Mouse (Mus musculus) CH12.LX (cell line): ENCODE data around the gene Rps24. TPM values are rescaled to one million over a fixed set of nuclear protein-coding genes. Genes with fewer than 3 reads are reported as not detected.

Experiments used
- DNase-seq: peaks from one replicate; pipeline ENCODE4 v3.0.0-alpha.2; 2013; ENCODE audit errors: extremely low read depth
- H3K27ac ChIP-seq: 2 replicates; pipeline ENCODE4 v1.5.1; 2012; ENCODE audit warnings: low read depth, mild to moderate bottlenecking, control low read depth, moderate library complexity; ENCODE audit not compliant: insufficient read depth
- H3K27me3 ChIP-seq: replicated peaks from 2 replicates; pipeline ENCODE3; 2012; ENCODE audit warnings: inconsistent platforms
- H3K36me3 ChIP-seq, 2 experiments: replicated peaks in 1 of 2; 2 replicates each; pipeline versions ENCODE3 to v1.6.1; 2012; ENCODE audit warnings: inconsistent platforms in 1 of 2, low read length in 1 of 2, mild to moderate bottlenecking in 1 of 2, mixed read lengths in 1 of 2, moderate library complexity in 1 of 2; ENCODE audit not compliant: control insufficient read depth in 1 of 2, insufficient read depth in 1 of 2
- H3K4me1 ChIP-seq, 2 experiments: 2 replicates each; pipeline ENCODE4 v1.6.1; 2012; ENCODE audit warnings: inconsistent platforms in 1 of 2, moderate library complexity in 1 of 2; ENCODE audit not compliant: insufficient read depth in 2 of 2, control insufficient read depth in 1 of 2
- H3K4me2 ChIP-seq: 2 replicates; pipeline ENCODE4 v1.6.1; 2012; ENCODE audit warnings: low read depth, mild to moderate bottlenecking, control low read depth; ENCODE audit not compliant: poor library complexity, insufficient read depth, severe bottlenecking
- H3K4me3 ChIP-seq, 3 experiments: fragments of 150-350 bp in 1 of 3; sonication (generic) in 1 of 3; replicated peaks in 1 of 3; 2 replicates each; pipeline versions ENCODE3 to v1.5.1; 2011 to 2012; ENCODE audit warnings: low read depth in 2 of 3, low read length in 2 of 3, mild to moderate bottlenecking in 2 of 3, moderate library complexity in 2 of 3, control low read depth in 1 of 3, improper control_type of control experiment in 1 of 3, inconsistent platforms in 1 of 3, mixed read lengths in 1 of 3; ENCODE audit not compliant: poor library complexity in 1 of 3
- H3K79me2 ChIP-seq: replicated peaks from 2 replicates; pipeline ENCODE4 v1.6.1; 2012; ENCODE audit warnings: mild to moderate bottlenecking, moderate library complexity; ENCODE audit not compliant: control insufficient read depth, poor library complexity, insufficient read depth, severe bottlenecking; ENCODE audit errors: extremely low read depth
- H3K9ac ChIP-seq: 2 replicates; pipeline ENCODE4 v1.6.1; 2012; ENCODE audit warnings: low read depth, mild to moderate bottlenecking, control low read depth, moderate library complexity; ENCODE audit not compliant: insufficient read depth
- H3K9me3 ChIP-seq: replicated peaks from 2 replicates; pipeline ENCODE3; 2012; ENCODE audit warnings: low read length, inconsistent platforms, mixed read lengths
- BHLHE40 ChIP-seq: IDR thresholded peaks from 2 replicates; pipeline ENCODE4 v1.6.1; 2011; ENCODE audit warnings: mild to moderate bottlenecking, low read depth, low read length, improper control_type of control experiment
- CHD1 ChIP-seq: IDR thresholded peaks from 2 replicates; pipeline ENCODE4 v1.6.1; 2012; ENCODE audit warnings: low read depth, low read length, improper control_type of control experiment, inconsistent platforms
- E2F4 ChIP-seq: IDR thresholded peaks from 2 replicates; pipeline ENCODE4 v1.6.1; 2011; ENCODE audit warnings: low read depth, low read length, improper control_type of control experiment; ENCODE audit not compliant: insufficient replicate concordance
- IRF4 ChIP-seq: IDR thresholded peaks from 2 replicates; pipeline ENCODE4 v1.6.1; 2014; ENCODE audit warnings: low read depth, mild to moderate bottlenecking, inconsistent platforms, low read length, improper control_type of control experiment
- JUN ChIP-seq: IDR thresholded peaks from 2 replicates; pipeline ENCODE4 v1.6.1; 2011; ENCODE audit warnings: low read depth, mild to moderate bottlenecking, low read length, improper control_type of control experiment, moderate library complexity; ENCODE audit not compliant: insufficient read depth
- JUND ChIP-seq: conservative IDR thresholded peaks from 2 replicates; pipeline ENCODE4 v1.6.1; 2011; ENCODE audit warnings: low read depth, low read length, improper control_type of control experiment
- KAT2A ChIP-seq: IDR thresholded peaks from 2 replicates; pipeline ENCODE4 v1.6.1; 2012; ENCODE audit warnings: low read length, improper control_type of control experiment, inconsistent platforms; ENCODE audit not compliant: insufficient replicate concordance
- MAX ChIP-seq: IDR thresholded peaks from 2 replicates; pipeline ENCODE4 v1.6.1; 2011; ENCODE audit warnings: low read length, improper control_type of control experiment
- MXI1 ChIP-seq: IDR thresholded peaks from 2 replicates; pipeline ENCODE4 v1.6.1; 2011; ENCODE audit warnings: mild to moderate bottlenecking, low read depth, low read length, improper control_type of control experiment
- POLR2A ChIP-seq: IDR thresholded peaks from 2 replicates; pipeline ENCODE4 v1.6.1; 2011; ENCODE audit warnings: low read depth, mild to moderate bottlenecking, improper control_type of control experiment, low read length
- POLR2AphosphoS2 ChIP-seq: IDR thresholded peaks from 2 replicates; pipeline ENCODE4 v1.6.1; 2011; ENCODE audit warnings: low read depth, low read length, improper control_type of control experiment
- RCOR1 ChIP-seq: conservative IDR thresholded peaks from 2 replicates; pipeline ENCODE4 v1.6.1; 2012; ENCODE audit warnings: low read depth, mild to moderate bottlenecking, inconsistent platforms, low read length, improper control_type of control experiment
- TBP ChIP-seq: conservative IDR thresholded peaks from 2 replicates; pipeline ENCODE4 v1.6.1; 2011; ENCODE audit warnings: low read depth, low read length, improper control_type of control experiment
- TCF12 ChIP-seq: IDR thresholded peaks from 2 replicates; pipeline ENCODE4 v1.6.1; 2014; ENCODE audit warnings: low read depth, mild to moderate bottlenecking, inconsistent platforms, low read length, improper control_type of control experiment
- USF2 ChIP-seq: conservative IDR thresholded peaks from 2 replicates; pipeline ENCODE4 v1.6.1; 2011; ENCODE audit warnings: low read depth, low read length, improper control_type of control experiment
- ZKSCAN1 ChIP-seq: IDR thresholded peaks from 2 replicates; pipeline ENCODE4 v1.6.1; 2012; ENCODE audit warnings: low read depth, inconsistent platforms, low read length, improper control_type of control experiment, borderline replicate concordance
- ZMIZ1 ChIP-seq: IDR thresholded peaks from 2 replicates; pipeline ENCODE4 v1.6.1; 2012; ENCODE audit warnings: low read depth, mild to moderate bottlenecking, inconsistent platforms, low read length, improper control_type of control experiment
- dilution Hi-C: fragments of 300-500 bp; cut with MboI; formaldehyde crosslinking; loops from 2 replicates; pipeline ENCODE4 v1.14.3; 2020; ENCODE audit warnings: low sequenced_read_pairs; ENCODE audit not compliant: extremely low pct_unique_long_range_greater_than_20kb, extremely low pct_ligation_motif_present
- in situ Hi-C: fragments of 300-500 bp; cut with MboI; formaldehyde crosslinking; loops from 3 replicates; pipeline ENCODE4 v1.14.3; 2019; ENCODE audit warnings: low sequenced_read_pairs, low pct_ligation_motif_present, low pct_unique_long_range_greater_than_20kb, mixed read lengths
- polyA plus RNA-seq: library from polyadenylated mRNA; unstranded; fragments of >175 nt; gene quantifications from 2 replicates; pipeline ENCODE4 v1.2.1, GENCODE M21; 2012; ENCODE audit warnings: low read depth; ENCODE audit not compliant: insufficient read length
- total RNA-seq, 2 experiments: library from RNA; depleted of rRNA; stranded (reverse); fragments of 300-350 nt in 1 of 2; fragments of >200 nt in 1 of 2; gene quantifications; 2 replicates each; pipeline ENCODE4 v1.2.3; 2012 to 2014

Gene Rps24
- total and polyA plus RNA-seq, 3 experiments: 2,823 to 7,430 (median 3,420) TPM

GRCm38 (mm10) chr14:24500845-24501186, 13.9 kb downstream of the Rps24 start:
- no peak for DNase-seq
- Histone ChIP-seq H3K4me1 (peaks cover 0 to 25% of the 10 kb centered on the region in 2 experiments; a peak in 2 of 4 replicates), H3K79me2 (peaks cover 5% of the 10 kb centered on the region; the same call in 1 of the 2 replicates), H3K36me3 (peaks cover 48 to 60% of the 10 kb centered on the region in 2 experiments), H3K9ac (no peak overlapping the region), H3K4me3 (no peak overlapping the region), H3K27me3 (no peaks in the 10 kb centered on the region), H3K27ac (no peak overlapping the region), H3K9me3 (peaks cover 4% of the 10 kb centered on the region), H3K4me2 (no peak overlapping the region)
- dilution Hi-C loops: no loop called here
- in situ Hi-C loops: no loop called here
- peak; percentile 5; the same call in 1 of the 2 replicates for TF ChIP-seq POLR2AphosphoS2
- no peak for TF ChIP-seq KAT2A

- in situ Hi-C loops: no loop called here
- H3K4me2 ChIP-seq: no peak overlapping the region
- no peak for DNase-seq
- no peak overlapping the region for H3K9ac ChIP-seq
- H3K9me3 ChIP-seq: peaks cover 4% of the 10 kb centered on the region
- no peak overlapping the region for H3K4me3 ChIP-seq
- H3K27ac ChIP-seq: no peak overlapping the region
- TF ChIP-seq USF2 (no peak), E2F4 (no peak), ZMIZ1 (no peak), JUND (no peak), MXI1 (no peak), POLR2AphosphoS2 (no peak), RCOR1 (no peak), CHD1 (no peak), POLR2A (no peak; the same call in 1 of the 2 replicates), IRF4 (no peak), TCF12 (no peak), TBP (no peak), JUN (no peak), MAX (no peak), BHLHE40 (no peak), KAT2A (no peak), ZKSCAN1 (no peak)
- TF ChIP-seq, all 38 proteins: peak for 0
- Histone ChIP-seq H3K4me1 (peaks cover 0 to 21% of the 10 kb centered on the region in 2 experiments; a peak in 2 of 4 replicates), H3K27me3 (no peaks in the 10 kb centered on the region), H3K36me3 (peaks cover 44 to 56% of the 10 kb centered on the region in 2 experiments), H3K79me2 (peaks cover 2% of the 10 kb centered on the region; the same call in 1 of the 2 replicates)
- dilution Hi-C loops: no loop called here
These were observed 14.3 kb downstream of the Rps24 start for GRCm38 (mm10) chr14:24501256-24501655.
